Mouse (Mus musculus) midbrain, postnatal 0 days (tissue): ENCODE data around the gene Fchsd2. TPM values are rescaled to one million over a fixed set of nuclear protein-coding genes. Genes with fewer than 3 reads are reported as not detected.
A peak's percentile ranks its signal among the peaks of the same experiment; 100 is the strongest.

Source experiments
- ATAC-seq: fragments of 200-750 bp; cut with Nextera tagmentation; 2 replicates; pipeline ENCODE4 v1.8.0; 2017; ENCODE audit warnings: moderate number of reproducible peaks, mild to moderate bottlenecking, moderate TSS enrichment, moderate library complexity; ENCODE audit not compliant: low FRiP score
- DNase-seq: peaks from one replicate; pipeline ENCODE4 v3.0.0-alpha.2; 2015; ENCODE audit warnings: low spot score
- H3K27ac ChIP-seq: fragments of 300-500 bp; sonication (generic); 2 replicates; pipeline ENCODE4 v1.5.1; 2014; ENCODE audit warnings: low read depth, mild to moderate bottlenecking, low read length, mixed read lengths
- H3K27me3 ChIP-seq: fragments of 300-500 bp; sonication (generic); 2 replicates; pipeline ENCODE4 v1.6.1; 2014; ENCODE audit warnings: low read length, control low read depth, mixed read lengths; ENCODE audit not compliant: insufficient read depth
- H3K36me3 ChIP-seq: fragments of 300-500 bp; sonication (generic); 2 replicates; pipeline ENCODE4 v1.6.1; 2014; ENCODE audit warnings: low read length, control low read depth, mixed read lengths; ENCODE audit not compliant: insufficient read depth
- H3K4me1 ChIP-seq: fragments of 300-500 bp; sonication (generic); 2 replicates; pipeline ENCODE4 v1.6.1; 2014; ENCODE audit warnings: mild to moderate bottlenecking, control low read depth, antibody characterized with exemption, low read length, mixed read lengths; ENCODE audit not compliant: insufficient read depth
- H3K4me2 ChIP-seq: fragments of 300-500 bp; sonication (generic); 2 replicates; pipeline ENCODE4 v1.6.1; 2014; ENCODE audit warnings: low read depth, mild to moderate bottlenecking, low read length, mixed read lengths; ENCODE audit not compliant: poor library complexity, severe bottlenecking
- H3K4me3 ChIP-seq: fragments of 300-500 bp; sonication (generic); 2 replicates; pipeline ENCODE4 v1.5.1; 2014; ENCODE audit warnings: low read depth, mild to moderate bottlenecking, low read length, moderate library complexity
- H3K9ac ChIP-seq: fragments of 300-500 bp; sonication (generic); replicated peaks from 2 replicates; pipeline ENCODE4 v1.6.1; 2014; ENCODE audit warnings: mild to moderate bottlenecking, low read length, moderate library complexity, mixed read lengths; ENCODE audit not compliant: poor library complexity, severe bottlenecking
- H3K9me3 ChIP-seq: fragments of 300-500 bp; sonication (generic); 2 replicates; pipeline ENCODE4 v1.6.1; 2016; ENCODE audit warnings: low read length, control low read depth
- CTCF ChIP-seq: IDR thresholded peaks from 2 replicates; pipeline ENCODE4 v1.5.1; 2016; ENCODE audit warnings: antibody characterized with exemption, mild to moderate bottlenecking
- whole genome bisulfite sequencing: fragments of 180-500 bp; shearing (Covaris S2); extraction: QIAGEN DNeasy Blood & Tissue Kit; methylation state at CpG from one replicate; pipeline ENCODE4 v1.1.7; 2014; 5-methylcytosine and 5-hydroxymethylcytosine counted together
- polyA plus RNA-seq: library from polyadenylated mRNA; unstranded; fragments of >200 nt; fragmentation: Nextera tagmentation; extraction: Ambion mirVana; gene quantifications from 2 replicates; pipeline ENCODE4 v1.2.1, GENCODE M21; 2015
- total RNA-seq: library from RNA; depleted of rRNA; stranded (reverse); fragments of >200 nt; gene quantifications from 2 replicates; pipeline ENCODE4 v1.2.3, GENCODE M21; 2014

Fchsd2 gene
- total and polyA plus RNA-seq, 2 experiments from 2014 or later: 39.2 to 55.7 TPM

DNA sequence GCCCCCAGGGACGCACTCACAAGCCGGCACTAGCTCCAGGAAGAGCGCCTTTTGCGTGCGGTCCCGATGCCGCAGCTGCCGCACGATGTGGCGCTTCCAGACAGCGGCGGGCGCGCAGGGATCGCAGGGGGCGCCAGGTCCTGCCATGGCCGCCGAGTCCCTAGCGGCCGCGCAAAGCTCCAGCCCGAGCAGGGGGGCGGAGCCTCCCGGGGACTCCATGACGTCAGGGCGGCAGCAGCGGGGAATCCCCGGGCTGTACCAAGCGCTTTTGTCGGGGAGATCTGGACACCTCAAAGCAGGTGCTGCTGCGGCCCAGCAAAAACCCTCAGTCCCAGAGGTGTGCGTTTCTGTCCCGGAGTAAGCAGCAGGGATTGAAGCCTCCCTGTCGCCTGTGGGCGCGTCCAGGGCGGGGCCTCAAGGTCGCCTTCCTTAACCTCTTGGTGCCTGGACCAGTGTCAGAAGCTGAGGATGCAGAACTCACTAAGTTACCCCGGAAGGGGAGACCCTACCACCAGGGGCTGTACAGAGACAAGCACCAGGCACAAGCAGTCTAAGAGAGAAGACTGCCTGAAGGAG lies 209.3 kb downstream of the Fchsd2 start, which contains the start of gene Atg16l2:
Atg16l2 (minus strand) TSS at position 371 of the 576 bp plus-strand sequence.
- Histone ChIP-seq H3K9ac (peak within 1 kb of the TSS; percentile 57), H3K36me3 (no peaks in the 10 kb centered on the region), H3K27me3 (peaks cover 3% of the 10 kb centered on the region; the same call in 1 of the 2 replicates), H3K4me2 (peak within 1 kb of the TSS; percentile 92), H3K4me3 (peak within 1 kb of the TSS; percentile 55), H3K4me1 (peaks cover 6% of the 10 kb centered on the region; the same call in 1 of the 2 replicates), H3K9me3 (no peaks in the 10 kb centered on the region), H3K27ac (peak within 1 kb of the TSS; percentile 60)
- WGBS: under 1% methylated on average over 39 of the region's 39 CpGs
- ATAC-seq (peak; percentile 93), DNase-seq (peak; percentile 91)
- peak; percentile 64 for TF ChIP-seq CTCF

DNA sequence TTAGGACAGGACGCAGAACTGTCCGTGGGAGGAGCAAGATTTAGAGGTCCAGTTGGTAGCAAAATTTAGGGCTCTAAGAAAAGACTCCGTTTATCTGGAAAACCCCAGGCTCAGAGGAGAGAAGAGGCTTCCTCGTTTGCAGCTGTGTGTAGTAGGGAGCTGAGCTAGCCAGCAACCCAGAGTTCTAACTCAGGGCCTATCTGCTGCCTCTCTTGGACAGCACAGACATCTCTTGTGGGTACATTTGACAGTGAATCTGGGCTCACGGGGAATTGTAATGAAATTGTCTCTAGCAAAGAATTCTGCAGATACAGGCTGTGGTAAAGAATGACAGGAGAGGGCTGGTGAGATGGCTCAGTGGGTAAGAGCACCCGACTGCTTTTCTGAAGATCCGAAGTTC lies 210.0 kb downstream of the Fchsd2 start:
- DNase-seq: no peak
- TF ChIP-seq CTCF: no peak
- ATAC-seq: no peak
- no peaks in the 10 kb centered on the region for H3K9me3 ChIP-seq
- peak overlapping the region; percentile 55 for H3K4me3 ChIP-seq
- H3K4me2 ChIP-seq: peak overlapping the region; percentile 92
- 0 out of 2 replicates have a peak, but pooled peaks cover 4% of the 10 kb centered on the region for H3K4me1 ChIP-seq
- peak overlapping the region; percentile 57; the same call in 1 of the 2 replicates for H3K9ac ChIP-seq
- peaks cover 3% of the 10 kb centered on the region; the same call in 1 of the 2 replicates for H3K27me3 ChIP-seq
- no peaks in the 10 kb centered on the region for H3K36me3 ChIP-seq
- WGBS: 22% methylated on average over 7 of the region's 7 CpGs
- no peak overlapping the region for H3K27ac ChIP-seq

DNA sequence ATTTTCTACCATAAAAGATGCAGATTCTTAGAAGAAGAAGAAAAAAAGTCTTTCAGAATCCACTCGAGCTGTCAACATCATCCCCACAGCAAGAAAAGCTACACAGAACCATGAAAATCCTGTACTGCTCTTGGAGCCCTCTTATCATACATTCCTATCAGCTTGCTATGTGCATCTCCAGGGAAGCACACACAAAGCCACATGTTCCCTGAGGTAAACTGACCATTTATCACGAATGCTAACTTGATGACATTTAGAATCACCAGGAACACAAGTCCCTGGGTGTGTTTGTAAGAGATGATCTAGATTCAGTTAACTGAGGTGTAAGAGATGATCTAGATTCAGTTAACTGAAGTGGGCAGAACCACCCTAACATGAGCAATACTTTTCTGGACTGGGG lies 214.2 kb downstream of the Fchsd2 start:
- Histone ChIP-seq H3K4me3 (no peak overlapping the region), H3K4me2 (no peak overlapping the region), H3K36me3 (no peaks in the 10 kb centered on the region), H3K27ac (no peak overlapping the region), H3K9me3 (no peaks in the 10 kb centered on the region), H3K4me1 (no peaks in the 10 kb centered on the region), H3K9ac (no peak overlapping the region), H3K27me3 (no peaks in the 10 kb centered on the region)
- DNase-seq: no peak
- ATAC-seq: no peak
- WGBS: 56% methylated on average over 2 of the region's 2 CpGs
- no peak for TF ChIP-seq CTCF

DNA sequence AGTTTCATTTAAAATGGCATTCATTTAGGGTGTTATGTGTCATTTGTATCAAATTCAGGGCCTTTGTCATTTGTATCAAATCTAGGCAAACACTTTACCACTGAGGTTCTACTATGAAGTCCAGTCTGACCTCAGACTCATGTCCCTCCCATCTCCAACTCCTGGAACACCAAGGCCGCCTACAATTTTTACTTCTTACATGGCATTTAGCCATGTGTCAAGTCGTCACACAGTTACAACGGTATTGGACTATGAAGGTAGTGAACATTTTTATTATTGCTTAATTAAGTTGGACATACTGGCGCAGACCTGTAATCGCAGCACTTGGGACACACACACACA lies 217.3 kb downstream of the Fchsd2 start:
- Histone ChIP-seq H3K4me1 (no peaks in the 10 kb centered on the region), H3K4me3 (peak overlapping the region; percentile 58), H3K36me3 (no peaks in the 10 kb centered on the region), H3K27ac (peak overlapping the region; percentile 78; the same call in 1 of the 2 replicates), H3K9ac (peak overlapping the region; percentile 58; the same call in 1 of the 2 replicates), H3K9me3 (no peaks in the 10 kb centered on the region), H3K27me3 (no peaks in the 10 kb centered on the region), H3K4me2 (peak overlapping the region; percentile 58)
- no peak for TF ChIP-seq CTCF
- ATAC-seq (peak; percentile 21; the same call in 1 of the 2 replicates), DNase-seq (no peak)
- WGBS: 29% methylated on average over 5 of the region's 5 CpGs

DNA sequence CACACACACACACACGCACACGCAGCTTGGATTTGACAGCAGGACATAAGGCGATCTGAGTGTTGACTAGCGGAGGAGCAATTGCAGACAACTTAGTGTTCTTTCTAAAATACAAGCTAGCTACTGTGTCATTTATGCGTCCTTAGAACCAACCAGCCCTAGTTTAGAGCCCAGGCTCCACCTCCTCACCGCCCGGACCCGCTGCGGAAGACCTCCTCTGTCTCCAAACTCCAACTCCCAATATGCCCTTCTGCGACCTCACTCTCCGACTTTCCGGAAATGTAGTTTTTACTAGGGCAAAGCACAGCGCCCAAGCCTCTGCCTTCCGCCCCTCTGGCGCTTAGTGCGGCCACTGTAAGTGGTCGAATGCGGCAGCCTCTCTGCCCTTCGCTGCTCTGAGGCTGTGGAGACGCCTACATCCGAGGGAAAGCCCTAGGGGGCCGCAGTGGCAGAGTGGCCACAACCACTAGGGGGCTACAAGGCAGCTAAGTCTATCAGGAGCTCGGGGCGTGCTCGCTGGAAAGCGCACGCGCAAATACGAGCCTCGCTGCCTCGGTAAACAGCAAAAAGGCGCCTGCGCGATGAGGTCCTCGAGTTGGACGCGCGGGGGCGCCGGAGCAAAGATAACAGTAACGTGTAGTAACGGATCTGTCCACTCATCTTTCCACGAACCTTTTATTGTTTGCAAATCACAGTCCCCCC lies 217.8 kb downstream of the Fchsd2 start:
- Histone ChIP-seq H3K4me1 (no peaks in the 10 kb centered on the region), H3K4me3 (peak overlapping the region; percentile 58), H3K9me3 (no peaks in the 10 kb centered on the region), H3K36me3 (no peaks in the 10 kb centered on the region), H3K4me2 (peak overlapping the region; percentile 58), H3K27ac (peak overlapping the region; percentile 78), H3K9ac (peak overlapping the region; percentile 58), H3K27me3 (no peaks in the 10 kb centered on the region)
- WGBS: 1% methylated on average over 43 of the region's 43 CpGs
- TF ChIP-seq CTCF: peak; percentile 94
- ATAC-seq (peak; percentile 94), DNase-seq (peak; percentile 99)

DNA sequence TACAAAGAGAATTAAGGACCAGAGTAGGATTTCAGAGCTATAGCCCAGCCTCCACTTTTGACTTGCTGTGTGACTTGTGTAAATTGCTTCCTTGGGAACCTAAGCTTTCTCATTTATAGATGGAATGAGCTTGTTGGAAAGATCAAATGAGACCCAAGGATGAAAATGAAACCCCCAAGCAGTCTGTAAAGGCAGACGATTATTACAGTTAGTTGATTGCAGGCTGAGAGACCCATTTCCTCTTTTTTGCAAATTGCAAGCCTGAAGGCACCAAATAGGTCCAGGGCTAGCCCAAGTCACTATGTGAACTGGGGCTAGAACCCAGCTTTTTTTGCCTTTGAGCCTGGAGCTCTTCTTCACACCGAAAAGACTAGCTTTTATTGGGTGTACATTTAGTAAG lies 218.4 kb downstream of the Fchsd2 start:
- Histone ChIP-seq H3K4me1 (no peaks in the 10 kb centered on the region), H3K9me3 (no peaks in the 10 kb centered on the region), H3K36me3 (no peaks in the 10 kb centered on the region), H3K4me3 (peak overlapping the region; percentile 58; the same call in 1 of the 2 replicates), H3K27me3 (no peaks in the 10 kb centered on the region), H3K27ac (peak overlapping the region; percentile 78), H3K9ac (peak overlapping the region; percentile 33; the same call in 1 of the 2 replicates), H3K4me2 (peak overlapping the region; percentile 58)
- WGBS: 28% methylated on average over 2 of the region's 2 CpGs
- DNase-seq (no peak), ATAC-seq (no peak; the same call in 1 of the 2 replicates)
- TF ChIP-seq CTCF: no peak
